11 mouse cellular contexts compared by ENCODE assay signal in the genomic region with DNA sequence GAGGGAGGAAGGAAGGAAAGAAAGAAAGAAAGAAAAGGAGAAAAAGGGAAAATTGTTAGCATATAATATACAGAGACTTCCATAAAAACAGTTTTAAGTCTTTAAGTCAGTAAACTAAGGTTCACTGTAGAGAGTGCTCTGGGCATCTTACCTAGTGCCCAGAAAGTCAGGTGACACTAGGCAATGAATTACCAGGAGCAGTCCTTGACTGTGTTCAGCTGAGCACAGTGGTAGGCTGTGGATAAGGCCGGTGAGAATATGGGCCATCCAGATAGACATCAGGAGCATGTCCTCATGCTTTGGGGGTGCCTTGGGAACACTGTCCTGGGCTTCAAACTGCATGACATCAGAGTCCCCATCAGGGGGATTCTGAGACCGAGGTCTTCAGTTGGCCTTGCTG.
"Had no signal": no experiment of that assay in that cellular context is flagged by ENCODE, and none has a peak within 500 bp of the region (broad histone marks: within the 10 kb centered on the region; RNA-seq: fewer than 3 reads in every experiment).

No protein-coding gene starts in this region.

- H3K27ac ChIP-seq: hindbrain, postnatal 0 days; left cerebral cortex, adult 2 months; limb, embryonic 15.5 days; liver, embryonic 12.5 days; macrophage; neural tube, embryonic 13.5 days had no signal

- DNase-seq: lung, embryonic 14.5 days; thymus, adult 18-20 months had no signal

- H3K9me3 ChIP-seq: limb, embryonic 15.5 days; liver, embryonic 12.5 days; megakaryocyte, embryonic 14.5 days; neural tube, embryonic 13.5 days had no signal

- H3K4me3 ChIP-seq: left cerebral cortex, adult 2 months; limb, embryonic 15.5 days; liver, embryonic 12.5 days; megakaryocyte, embryonic 14.5 days; neural tube, embryonic 13.5 days had no signal

- H3K9ac ChIP-seq: limb, embryonic 15.5 days; liver, embryonic 12.5 days; lung, embryonic 14.5 days; neural tube, embryonic 13.5 days had no signal

- ATAC-seq: hindbrain, postnatal 0 days; liver, embryonic 12.5 days; midbrain, embryonic 16.5 days had no signal

- H3K27me3 ChIP-seq: limb, embryonic 15.5 days; liver, embryonic 12.5 days; neural tube, embryonic 13.5 days had no signal

- H3K4me1 ChIP-seq: liver, embryonic 12.5 days; megakaryocyte, embryonic 14.5 days had no signal

- H3K4me2 ChIP-seq: limb, embryonic 15.5 days; liver, embryonic 12.5 days; lung, embryonic 14.5 days; midbrain, embryonic 11.5 days; neural tube, embryonic 13.5 days had no signal
